Mouse (Mus musculus): ENCODE data around the gene S100b.

S100b gene

DNA sequence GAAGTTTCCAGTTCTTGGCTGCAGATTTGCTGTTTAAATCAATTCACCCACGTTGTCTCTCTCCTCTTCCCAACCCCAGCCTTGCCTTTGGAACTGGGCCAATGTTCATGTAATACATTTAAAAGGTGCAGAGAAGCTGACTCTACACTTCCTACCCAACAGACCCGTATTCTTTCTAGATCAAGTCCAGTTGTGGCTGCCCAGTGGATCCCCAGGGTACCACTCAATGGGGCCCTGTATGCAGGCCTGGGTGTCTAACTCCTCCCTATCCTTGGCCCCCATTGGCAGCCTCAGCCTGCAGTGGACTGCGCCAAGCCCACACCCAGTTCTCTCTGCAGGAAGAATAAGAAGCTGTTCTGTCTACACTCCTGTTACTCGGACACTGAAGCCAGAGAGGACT lies at the start of gene S100b:
Gene S100b (plus strand): TSS at position 318 of the 400 bp plus-strand sequence.
- no peak for DNase-seq (ENCODE audit: low spot score in 2 of 2)

DNA sequence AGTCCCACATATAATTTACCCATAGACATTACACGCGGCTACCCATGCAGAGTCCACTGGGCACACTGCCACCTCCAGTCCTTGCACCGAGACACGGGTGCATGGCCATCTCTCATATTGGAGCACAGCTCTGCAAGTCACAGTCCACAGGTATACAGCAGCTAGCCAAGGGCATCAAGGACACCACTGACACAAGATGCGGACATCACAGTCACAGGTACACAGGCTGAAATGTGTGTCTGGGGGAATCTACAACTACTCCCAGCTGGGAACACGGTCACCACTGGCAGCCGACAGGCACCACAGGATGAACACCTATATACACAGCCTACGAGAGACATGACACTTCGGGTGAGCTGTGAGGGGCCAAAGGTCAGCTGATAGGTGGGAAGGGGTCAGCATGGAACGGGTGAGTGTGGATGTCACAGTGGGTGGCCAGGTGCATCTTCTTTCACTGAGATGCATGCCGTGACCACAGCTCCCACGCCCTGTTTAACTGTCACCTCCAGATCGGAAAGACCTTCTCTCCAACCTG lies 46.3 kb upstream of the S100b start:
- no peak for DNase-seq (ENCODE audit: low spot score in 2 of 2)

GRCm38 (mm10) chr10:76209241-76209640 lies 44.4 kb upstream of the S100b start:
- no peak for DNase-seq (ENCODE audit: low spot score in 2 of 2)

DNA sequence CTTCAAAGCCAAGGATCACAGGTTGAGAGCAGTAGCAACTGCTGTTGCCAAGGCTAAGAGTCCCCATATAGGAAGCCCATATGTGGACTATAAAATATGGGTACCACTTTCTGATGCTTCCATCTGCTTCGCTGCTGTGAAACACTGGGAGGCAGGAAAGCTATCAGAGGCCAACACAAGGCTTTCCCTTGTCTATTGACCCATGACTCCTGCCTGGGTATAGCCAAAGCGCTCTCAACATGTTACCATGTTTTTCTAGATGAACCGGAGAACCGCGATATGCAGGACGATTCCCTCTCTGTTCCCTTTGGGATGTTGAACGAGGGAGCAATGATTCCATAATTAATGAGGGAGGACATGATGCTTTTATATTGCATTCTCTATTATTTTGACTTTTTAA lies 42.8 kb upstream of the S100b start:
- no peak for DNase-seq (ENCODE audit: low spot score in 2 of 2)

- DNase-seq (ENCODE audit: low spot score in 2 of 2), result no peak
Observed at GRCm38 (mm10) chr10:76212121-76212520, 41.5 kb upstream of the S100b start.

- DNase-seq (ENCODE audit: low spot score in 2 of 2), result no peak
Observed at GRCm38 (mm10) chr10:76214161-76214560, 39.5 kb upstream of the S100b start.

DNA sequence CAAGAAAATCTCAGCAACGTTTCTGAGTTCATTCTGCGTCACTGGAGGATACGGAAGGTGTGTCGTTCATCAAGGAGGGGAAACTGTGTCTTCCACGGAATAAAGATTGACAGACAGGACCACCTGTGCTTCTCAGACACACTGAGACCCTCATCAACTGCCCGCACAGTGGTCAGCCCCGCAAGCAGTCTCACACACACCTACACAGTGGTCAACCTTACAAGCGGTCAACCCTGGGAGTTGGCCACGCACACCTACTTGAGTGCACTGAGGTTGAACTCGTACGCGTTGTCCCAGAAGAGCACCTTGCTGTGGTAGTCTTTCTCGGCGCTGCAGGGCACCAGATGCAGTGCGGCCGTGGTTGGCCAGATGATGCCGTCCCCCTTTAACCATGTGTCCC lies 36.6 kb upstream of the S100b start:
- no peak for DNase-seq (ENCODE audit: low spot score in 2 of 2)

DNA sequence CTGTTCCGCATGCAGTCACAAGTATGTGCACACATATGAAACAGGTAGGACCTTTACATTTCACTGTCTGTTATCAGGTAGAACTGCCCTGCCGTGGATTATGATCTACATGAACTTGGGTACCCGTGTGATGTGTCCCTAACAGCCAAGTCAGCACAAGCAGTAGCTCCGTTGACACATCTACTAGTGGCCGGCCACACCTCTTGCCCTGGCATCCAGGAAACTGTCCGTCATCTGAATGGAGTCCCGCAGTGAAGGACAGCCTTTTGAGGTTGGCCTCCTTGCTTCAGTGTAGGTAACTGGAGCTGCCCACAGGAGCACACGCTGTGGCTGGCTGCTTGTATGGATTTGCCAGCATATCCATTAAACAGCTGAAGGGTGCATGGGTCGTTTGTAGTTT lies 35.4 kb upstream of the S100b start:
- no peak for DNase-seq (ENCODE audit: low spot score in 2 of 2)

DNA sequence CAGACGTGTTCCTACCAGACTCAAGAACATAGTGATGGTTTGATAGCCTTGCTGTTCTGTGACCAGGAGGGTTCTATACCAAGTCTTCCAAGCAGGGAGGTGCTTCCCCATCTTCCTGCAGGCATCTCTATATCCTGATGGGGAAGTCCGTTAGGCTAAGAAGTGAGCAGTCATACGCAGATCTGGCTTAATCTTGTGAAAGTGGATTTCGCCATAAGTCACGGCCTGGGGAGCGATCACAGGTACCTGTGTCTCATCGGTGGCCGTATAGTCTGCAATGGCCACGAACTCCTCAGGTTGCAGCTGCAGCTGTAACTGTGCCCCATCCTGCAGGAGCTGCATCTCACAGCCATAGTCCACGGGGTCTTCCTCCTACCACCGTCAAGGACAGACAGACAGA lies 27.7 kb upstream of the S100b start:
- DNase-seq (ENCODE audit: low spot score in 2 of 2), result no peak

- no peak for DNase-seq (ENCODE audit: low spot score in 2 of 2)
Observed at GRCm38 (mm10) chr10:76229627-76230026, 24.0 kb upstream of the S100b start.

- peak; percentile 89 to 93 for DNase-seq (ENCODE audit: low spot score in 2 of 2)
Observed at GRCm38 (mm10) chr10:76237341-76238225, 16.1 kb upstream of the S100b start, which contains the start of gene Prmt2. Gene Prmt2, minus strand, starts transcription at chr10:76237865.

DNA sequence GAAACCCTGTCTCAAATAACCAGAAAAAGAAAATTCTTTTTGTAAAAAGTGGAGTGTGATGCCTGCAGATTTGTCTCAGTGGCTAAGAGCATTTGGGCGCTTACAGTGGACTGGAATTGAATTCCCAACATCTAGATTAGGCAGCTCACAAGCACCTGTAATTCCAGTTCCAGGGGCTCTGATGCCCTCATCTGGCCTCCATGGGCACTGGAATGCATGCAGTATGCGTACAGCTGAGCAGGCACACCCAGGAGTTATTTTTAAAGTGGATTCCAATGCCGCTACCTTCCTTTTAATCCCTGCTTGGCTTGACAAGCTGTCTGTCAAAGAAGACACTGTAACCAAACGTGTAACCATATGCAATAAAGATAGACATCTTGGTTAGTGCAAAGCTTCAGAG lies 14.3 kb upstream of the S100b start:
- no peak for DNase-seq (ENCODE audit: low spot score in 2 of 2)

DNA sequence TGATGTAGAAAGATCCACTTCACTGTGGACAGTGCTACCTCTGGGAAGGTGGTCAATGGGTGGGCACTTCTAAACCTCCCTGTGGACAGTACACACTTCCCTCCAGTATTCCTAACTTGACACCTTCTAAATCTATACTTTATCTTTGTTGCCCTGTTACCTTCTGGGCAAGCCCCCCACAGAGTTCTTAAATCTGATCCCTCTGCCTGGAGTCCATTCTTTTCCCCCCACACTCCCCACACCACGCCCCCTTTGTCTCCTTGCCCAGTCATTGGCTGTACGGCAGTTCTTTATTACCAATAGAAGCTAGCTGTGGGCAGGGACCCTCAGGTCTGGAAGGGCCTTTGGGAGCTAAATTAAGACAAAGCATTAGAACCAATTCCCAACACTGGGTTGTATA lies 8.5 kb upstream of the S100b start:
- no peak for DNase-seq (ENCODE audit: low spot score in 2 of 2)

GRCm38 (mm10) chr10:76246601-76247000 lies 7.1 kb upstream of the S100b start:
- DNase-seq (ENCODE audit: low spot score in 2 of 2), result no peak

GRCm38 (mm10) chr10:76247960-76248646 lies 5.5 kb upstream of the S100b start:
- no peak for DNase-seq (ENCODE audit: low spot score in 2 of 2)

DNA sequence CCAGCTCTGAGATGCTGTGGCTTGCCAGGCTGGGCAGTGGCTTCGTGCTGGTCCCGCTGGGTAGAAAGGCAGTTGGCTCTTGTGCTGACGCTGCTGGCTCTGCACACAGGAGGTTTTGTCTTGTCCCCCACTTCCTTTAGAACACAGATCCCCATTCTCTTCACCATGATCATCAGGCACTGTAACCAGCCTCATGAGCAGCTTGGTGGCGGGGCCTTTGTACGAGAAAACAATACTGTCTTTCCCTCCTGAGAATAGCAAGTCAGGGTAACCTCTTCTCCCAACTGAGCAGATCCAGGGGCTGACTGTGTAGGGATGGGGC lies 5.0 kb upstream of the S100b start:
- DNase-seq (ENCODE audit: low spot score in 2 of 2), result no peak

DNA sequence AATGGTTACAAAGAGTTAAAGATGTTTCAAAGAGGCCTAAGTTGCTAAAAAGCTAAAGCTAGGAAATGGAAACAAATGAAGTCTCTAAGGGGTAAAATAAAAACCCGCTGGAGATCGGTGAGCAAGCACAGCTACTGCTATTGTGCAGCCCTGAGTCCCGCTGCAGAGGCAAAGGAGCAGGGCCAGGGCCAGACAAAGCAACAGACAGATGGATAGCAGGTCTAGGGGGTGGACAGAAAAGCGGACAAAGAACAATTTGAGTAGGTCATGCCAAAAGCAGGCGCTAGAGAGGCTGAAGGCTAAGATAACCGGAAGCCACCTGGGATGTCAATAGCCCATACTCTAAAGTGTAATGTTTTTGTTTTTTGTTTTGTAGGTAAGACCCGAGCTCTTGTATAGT lies 2.8 kb upstream of the S100b start:
- no peak for DNase-seq (ENCODE audit: low spot score in 2 of 2)

DNA sequence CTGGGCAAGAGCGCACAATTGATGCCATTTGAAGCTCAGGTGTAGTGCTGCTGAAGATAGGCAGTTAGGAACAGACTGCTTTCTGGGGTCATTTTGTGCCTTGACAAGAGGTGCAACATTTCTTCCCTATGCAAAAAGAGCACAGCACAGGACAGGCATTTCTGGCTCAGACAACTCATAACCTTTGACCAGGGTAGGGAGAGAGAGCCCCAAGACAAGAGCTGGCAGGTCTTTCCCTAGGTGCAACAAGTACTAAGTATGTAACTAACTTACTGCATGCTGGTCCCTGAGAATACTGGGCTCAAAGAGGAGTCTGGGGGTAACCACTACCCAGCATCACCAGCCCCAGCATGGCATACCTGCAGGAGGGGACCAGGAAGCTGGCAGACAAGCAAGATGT lies 574 bp upstream of the S100b start:
- no peak for DNase-seq (ENCODE audit: low spot score in 2 of 2)

DNA sequence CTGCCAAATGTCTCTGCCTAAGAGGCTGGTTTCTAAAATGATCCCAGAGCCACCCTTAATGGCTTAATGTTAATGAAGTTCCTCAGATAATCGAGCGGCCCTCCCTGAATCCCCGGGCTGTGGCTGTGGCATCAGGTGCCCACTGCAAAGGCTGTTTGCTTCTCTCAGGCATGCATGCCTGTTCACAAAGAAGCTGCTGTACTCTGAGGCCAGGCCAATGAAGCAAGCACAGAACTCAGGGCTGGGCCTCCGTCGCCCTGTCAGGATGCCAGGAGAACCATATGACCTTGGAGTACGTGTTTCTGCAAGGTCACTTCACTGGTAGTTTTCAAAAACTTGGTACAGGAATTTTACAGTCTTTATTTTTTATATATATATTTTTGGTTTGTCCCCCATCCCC lies 2.0 kb downstream of the S100b start:
- no peak for DNase-seq (ENCODE audit: low spot score in 2 of 2)

GRCm38 (mm10) chr10:76257231-76257630 lies 3.6 kb downstream of the S100b start:
- no peak for DNase-seq (ENCODE audit: low spot score in 2 of 2)

DNA sequence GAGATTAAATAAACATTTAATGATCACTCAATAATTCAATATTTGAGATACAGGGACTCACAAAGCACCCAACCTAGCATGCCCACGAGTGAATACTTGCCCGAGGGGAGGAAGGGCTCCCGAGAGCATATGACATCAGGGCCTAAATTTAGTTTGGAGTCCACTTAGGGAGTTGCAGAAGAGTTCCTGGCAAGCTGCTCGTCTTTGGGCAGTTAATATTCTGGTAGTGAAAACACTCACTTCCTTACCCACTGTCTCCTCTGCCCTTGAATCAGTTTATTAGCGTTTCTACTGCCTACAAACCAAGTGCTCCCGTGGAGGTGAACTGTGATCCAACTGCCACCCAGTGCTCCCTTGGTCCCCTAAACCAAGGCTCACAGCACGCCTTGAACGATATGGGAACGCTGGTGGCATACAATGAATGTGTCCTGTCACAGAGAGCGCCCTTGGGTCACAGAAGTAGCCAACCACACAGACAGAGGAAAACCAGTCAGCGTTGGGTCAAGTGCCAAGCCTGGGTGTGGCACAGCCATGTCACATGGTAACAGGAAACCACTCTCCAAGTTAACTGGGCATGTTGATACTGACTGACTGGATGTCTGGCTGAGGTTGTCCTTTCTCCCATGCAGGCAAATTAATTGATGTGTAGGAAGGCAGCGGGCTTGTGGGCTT lies 4.2 kb downstream of the S100b start:
- DNase-seq (ENCODE audit: low spot score in 2 of 2), result peak in 1 of 2 experiments; percentile 8

DNA sequence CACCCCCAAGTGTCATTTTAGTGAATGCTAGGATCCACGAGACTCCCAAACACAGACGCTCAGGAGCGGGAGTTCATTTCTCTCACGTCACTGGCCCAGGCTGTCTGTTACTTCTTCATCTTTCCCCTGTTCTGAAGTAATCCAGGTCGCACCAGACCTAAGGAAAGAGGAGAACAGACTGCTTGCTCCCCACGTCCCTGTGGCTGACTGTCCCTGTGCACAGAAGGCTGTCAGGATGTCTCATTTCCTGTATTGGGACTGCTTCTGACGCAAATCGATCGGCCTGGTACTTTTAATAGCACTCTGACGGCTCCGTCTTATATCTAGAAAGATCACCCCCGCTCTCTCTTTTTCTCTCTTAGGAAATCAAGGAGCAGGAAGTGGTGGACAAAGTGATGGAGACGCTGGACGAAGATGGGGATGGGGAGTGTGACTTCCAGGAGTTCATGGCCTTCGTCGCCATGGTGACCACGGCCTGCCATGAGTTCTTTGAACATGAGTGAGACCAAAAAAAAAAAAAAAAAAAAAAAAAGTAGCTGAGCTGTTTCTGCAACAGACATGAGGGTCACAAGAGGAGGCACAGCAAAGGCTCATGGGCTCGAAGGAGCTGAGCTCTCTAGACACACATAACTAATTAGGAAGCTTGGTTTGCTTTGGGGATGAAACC lies 6.0 kb downstream of the S100b start:
- no peak for DNase-seq (ENCODE audit: low spot score in 2 of 2)

Data from spleen, postnatal 36 days (tissue).